Mouse (Mus musculus) ES-Bruce4 (cell line): ENCODE measurements at regions not wholly inside any gene's neighbourhood (a gene's known extent, or its start where the extent isn't known, plus 50 kb on each side); places are given as distances from the start of the nearest gene placed in this dataset.

ENCODE experiments used
- H3K27ac ChIP-seq: 2 replicates; pipeline ENCODE4 v1.5.1; 2012; ENCODE audit warnings: low read length, inconsistent platforms; ENCODE audit not compliant: insufficient read depth
- H3K27me3 ChIP-seq: 2 replicates; pipeline ENCODE4 v1.6.1; 2012; ENCODE audit warnings: mild to moderate bottlenecking, low read length, inconsistent platforms; ENCODE audit not compliant: control insufficient read depth, poor library complexity, insufficient read depth, severe bottlenecking
- H3K36me3 ChIP-seq: 2 replicates; pipeline ENCODE4 v1.6.1; 2012; ENCODE audit warnings: inconsistent platforms, mild to moderate bottlenecking, low read length, moderate library complexity; ENCODE audit not compliant: control insufficient read depth, poor library complexity, insufficient read depth, severe bottlenecking
- H3K4me1 ChIP-seq: one replicate; pipeline ENCODE4 v1.8.1; 2011; ENCODE audit warnings: low read length; ENCODE audit not compliant: control insufficient read depth, insufficient read depth
- H3K4me3 ChIP-seq: 2 replicates; pipeline ENCODE4 v1.5.1; 2011; ENCODE audit warnings: low read depth, mild to moderate bottlenecking, low read length
- H3K9ac ChIP-seq: 2 replicates; pipeline ENCODE4 v1.6.1; 2012; ENCODE audit warnings: low read depth, mild to moderate bottlenecking, inconsistent platforms; ENCODE audit not compliant: poor library complexity, severe bottlenecking
- H3K9me3 ChIP-seq: replicated peaks from 2 replicates; pipeline ENCODE4 v1.6.1; 2012; ENCODE audit warnings: mild to moderate bottlenecking, low read length, inconsistent platforms; ENCODE audit not compliant: control insufficient read depth, poor library complexity, insufficient read depth, severe bottlenecking
- CTCF ChIP-seq: IDR thresholded peaks from one replicate; pipeline ENCODE4 v1.8.1; 2011; ENCODE audit warnings: low read depth, low read length
- EP300 ChIP-seq: IDR thresholded peaks from 2 replicates; pipeline ENCODE4 v1.6.1; 2011; ENCODE audit warnings: low read depth, low read length; ENCODE audit not compliant: insufficient read depth
- POLR2A ChIP-seq: IDR thresholded peaks from one replicate; pipeline ENCODE4 v1.8.1; 2011; ENCODE audit warnings: low read length; ENCODE audit not compliant: insufficient read depth

DNA sequence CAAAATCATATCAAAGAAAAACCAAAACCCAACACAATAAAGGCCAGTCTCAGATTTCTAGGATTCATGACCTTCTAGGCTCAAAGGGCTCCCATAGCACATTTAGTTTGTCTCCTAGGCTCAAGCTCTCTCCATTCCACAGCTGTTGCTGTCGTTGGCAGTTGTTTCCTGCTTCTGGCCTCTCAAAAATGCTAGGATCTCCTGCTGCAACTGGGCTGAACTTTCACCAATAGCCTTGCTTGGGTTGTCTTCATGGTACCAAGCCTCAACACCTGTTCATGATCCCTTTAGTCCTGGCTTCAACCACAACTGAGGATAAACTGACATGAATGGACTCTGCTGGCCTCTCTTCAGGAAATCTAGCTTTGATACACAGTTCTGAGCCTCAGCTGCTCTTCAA lies 115.9 kb upstream of the Ssbp2 start:
- H3K27ac ChIP-seq: no peak overlapping the region

DNA sequence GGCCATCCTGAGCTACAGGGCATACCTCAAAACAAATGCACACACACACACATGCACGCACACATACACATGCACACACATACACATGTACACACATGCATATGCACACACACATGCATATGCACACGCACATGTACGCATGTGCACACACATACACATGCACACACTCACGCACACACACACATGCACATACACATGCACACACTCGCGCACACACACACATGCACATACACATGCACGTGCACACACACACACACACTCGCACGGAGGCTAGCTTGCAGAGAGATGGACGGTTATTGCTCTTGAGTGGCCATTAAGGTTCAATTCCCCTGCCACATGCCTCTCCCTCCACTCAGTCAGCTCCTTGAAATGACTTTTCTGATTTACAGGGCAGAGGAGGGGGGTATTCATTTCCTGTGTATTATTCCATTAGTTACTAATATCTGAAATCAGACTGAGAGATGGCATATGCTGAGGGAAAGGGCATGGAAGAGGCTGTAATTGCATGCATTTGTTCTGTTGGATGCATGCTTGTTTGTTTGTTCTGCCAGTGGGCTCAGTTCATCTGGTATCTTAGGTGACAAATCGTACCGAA lies 111.5 kb upstream of the Ssbp2 start:
- no peak overlapping the region for H3K27ac ChIP-seq
- no peaks in the 10 kb centered on the region for H3K4me1 ChIP-seq
- no peak overlapping the region for H3K4me3 ChIP-seq
- TF ChIP-seq POLR2A (no peak), EP300 (no peak), CTCF (no peak)
- no peak overlapping the region for H3K9ac ChIP-seq
- H3K27me3 ChIP-seq: no peaks in the 10 kb centered on the region
- no peaks in the 10 kb centered on the region for H3K36me3 ChIP-seq
- no peaks in the 10 kb centered on the region for H3K9me3 ChIP-seq

More for the DNA sequence above, 115.9 kb upstream of the Ssbp2 start:
- TF ChIP-seq CTCF: no peak
- no peak for TF ChIP-seq EP300
- no peak for TF ChIP-seq POLR2A
- Histone ChIP-seq H3K9ac (no peak overlapping the region), H3K4me3 (no peak overlapping the region), H3K36me3 (no peaks in the 10 kb centered on the region), H3K27me3 (no peaks in the 10 kb centered on the region), H3K9me3 (no peaks in the 10 kb centered on the region; the same call in 1 of the 2 replicates), H3K4me1 (no peaks in the 10 kb centered on the region)

DNA sequence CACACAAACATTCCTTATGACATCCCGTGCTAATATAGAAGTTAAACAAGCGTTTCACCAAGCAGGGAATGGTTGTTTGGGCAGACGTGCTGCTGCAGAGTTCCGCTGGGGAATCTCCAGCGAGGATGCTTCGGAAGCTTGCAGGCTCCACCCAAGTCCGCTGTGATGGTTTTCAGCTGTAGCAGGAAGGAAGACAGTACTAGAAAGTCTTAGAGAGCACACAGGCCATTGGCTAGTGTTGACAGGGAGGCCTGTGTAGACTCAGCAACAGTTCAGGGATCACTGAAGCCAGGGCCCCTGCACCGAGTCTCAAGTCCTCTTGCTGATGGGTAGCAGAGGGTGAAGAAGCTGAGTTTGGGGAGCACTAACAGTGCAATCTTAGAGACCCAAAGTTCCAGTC lies 107.8 kb upstream of the Ssbp2 start:
- Histone ChIP-seq H3K27me3 (no peaks in the 10 kb centered on the region), H3K27ac (no peak overlapping the region), H3K4me3 (no peak overlapping the region), H3K9ac (no peak overlapping the region), H3K4me1 (no peaks in the 10 kb centered on the region), H3K36me3 (no peaks in the 10 kb centered on the region), H3K9me3 (no peaks in the 10 kb centered on the region)
- no peak for TF ChIP-seq POLR2A
- TF ChIP-seq EP300: no peak
- no peak for TF ChIP-seq CTCF

DNA sequence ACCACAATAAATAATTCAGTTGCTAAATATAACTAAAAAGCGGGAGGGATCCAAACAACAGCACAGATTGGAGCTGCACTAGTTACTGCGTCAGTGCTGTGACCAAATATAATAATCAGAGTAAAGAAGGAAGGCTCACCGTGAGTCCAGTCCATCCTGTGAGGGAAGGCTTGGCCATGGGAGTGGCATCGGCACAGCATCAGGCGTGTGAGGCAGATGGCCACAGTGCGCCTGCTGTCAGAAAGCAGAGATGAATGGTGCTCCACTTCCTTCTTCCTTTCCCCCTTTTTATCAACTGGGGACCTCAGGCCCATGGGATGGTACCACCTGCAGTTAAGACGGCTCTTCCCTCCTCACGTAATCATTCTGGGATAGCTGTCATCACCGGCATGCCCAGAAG lies 103.6 kb upstream of the Ssbp2 start:
- H3K27me3 ChIP-seq: no peaks in the 10 kb centered on the region

DNA sequence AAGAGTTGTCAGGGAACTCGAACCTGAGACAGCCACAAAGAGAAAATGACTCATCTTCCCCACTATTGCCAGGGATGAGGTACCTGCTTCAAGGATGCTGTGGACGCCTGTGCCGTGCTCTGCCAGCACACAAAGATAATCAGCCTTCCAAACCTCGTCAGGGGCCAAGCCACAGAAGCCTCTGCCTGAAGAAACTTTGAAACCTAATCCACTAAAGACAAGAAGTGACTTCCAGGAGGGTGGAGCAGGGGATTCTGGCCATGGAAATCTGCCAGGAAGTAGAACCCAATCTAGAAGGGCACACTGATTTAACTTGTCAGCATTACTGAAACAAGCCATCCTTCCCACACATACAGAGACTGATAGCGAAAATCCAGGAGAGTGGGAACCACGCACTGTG lies 100.0 kb upstream of the Ssbp2 start:
- Histone ChIP-seq H3K27ac (no peak overlapping the region), H3K4me3 (no peak overlapping the region), H3K9ac (no peak overlapping the region), H3K27me3 (no peaks in the 10 kb centered on the region), H3K36me3 (no peaks in the 10 kb centered on the region), H3K4me1 (no peaks in the 10 kb centered on the region), H3K9me3 (no peaks in the 10 kb centered on the region)
- TF ChIP-seq POLR2A (no peak), EP300 (no peak), CTCF (no peak)

More for the DNA sequence above, 103.6 kb upstream of the Ssbp2 start:
- H3K9me3 ChIP-seq: no peaks in the 10 kb centered on the region
- no peaks in the 10 kb centered on the region for H3K36me3 ChIP-seq
- TF ChIP-seq EP300: no peak
- TF ChIP-seq CTCF: no peak
- no peak for TF ChIP-seq POLR2A
- no peak overlapping the region for H3K27ac ChIP-seq
- H3K9ac ChIP-seq: no peak overlapping the region
- no peak overlapping the region for H3K4me3 ChIP-seq
- no peaks in the 10 kb centered on the region for H3K4me1 ChIP-seq

DNA sequence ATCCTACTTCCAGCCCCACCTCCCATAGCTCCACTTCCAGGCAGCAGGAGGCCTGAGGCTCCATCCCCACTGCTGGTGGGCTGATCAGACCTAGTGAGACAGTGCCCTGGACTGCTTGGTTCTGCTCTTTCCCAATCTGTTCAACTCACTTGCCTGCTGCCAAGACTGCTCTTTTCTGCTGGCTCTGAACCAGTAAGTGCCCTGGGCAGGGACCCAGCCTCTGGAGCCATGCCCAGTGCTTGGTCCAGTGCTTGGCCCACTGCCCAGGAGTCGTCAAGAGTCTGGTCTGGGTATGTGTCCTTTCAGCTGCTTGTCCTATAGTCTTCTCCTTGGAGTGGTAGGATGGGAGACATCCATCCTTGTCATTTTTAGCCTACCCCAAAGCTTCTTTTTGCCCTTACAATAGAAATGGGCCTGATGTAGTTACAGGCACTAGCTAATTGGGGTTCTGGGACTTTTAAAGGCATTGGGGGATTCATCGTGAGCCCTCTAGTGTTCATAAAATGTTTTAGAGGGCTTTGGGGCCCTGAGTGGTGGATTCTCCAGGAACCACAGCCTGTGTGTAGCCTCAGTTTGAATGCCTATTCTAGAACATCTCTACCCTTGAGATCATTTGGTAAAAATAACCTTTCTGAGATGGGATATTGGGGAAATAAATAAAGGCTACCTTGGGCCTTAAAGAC lies 94.7 kb upstream of the Ssbp2 start:
- Histone ChIP-seq H3K9me3 (no peaks in the 10 kb centered on the region), H3K27ac (no peak overlapping the region)
- TF ChIP-seq POLR2A (no peak), CTCF (no peak), EP300 (no peak)

More for the DNA sequence above, 94.7 kb upstream of the Ssbp2 start:
- H3K36me3 ChIP-seq: no peaks in the 10 kb centered on the region
- no peak overlapping the region for H3K9ac ChIP-seq
- H3K27me3 ChIP-seq: no peaks in the 10 kb centered on the region
- peaks cover 2% of the 10 kb centered on the region for H3K4me1 ChIP-seq
- H3K4me3 ChIP-seq: no peak overlapping the region
